Mouse (Mus musculus) heart, embryonic 13.5 days (tissue): ENCODE data around the gene Irf2. TPM values are rescaled to one million over a fixed set of nuclear protein-coding genes. Genes with fewer than 3 reads are reported as not detected.
A peak's percentile ranks its signal among the peaks of the same experiment; 100 is the strongest.

Experiments
- ATAC-seq: fragments of 200-750 bp; cut with Nextera tagmentation; 2 replicates; pipeline ENCODE4 v1.8.0; 2017; ENCODE audit warnings: moderate TSS enrichment; ENCODE audit not compliant: insufficient number of reproducible peaks, low FRiP score, low TSS enrichment; ENCODE audit errors: extremely low read depth
- H3K27ac ChIP-seq: fragments of 300-500 bp; sonication (generic); replicated peaks from 2 replicates; pipeline ENCODE4 v1.5.1; 2015; ENCODE audit warnings: moderate library complexity, mild to moderate bottlenecking, inconsistent platforms
- H3K27me3 ChIP-seq: fragments of 300-500 bp; sonication (generic); replicated peaks from 2 replicates; pipeline ENCODE4 v1.6.1; 2015; ENCODE audit warnings: mild to moderate bottlenecking, inconsistent platforms
- H3K36me3 ChIP-seq: fragments of 300-500 bp; sonication (generic); 2 replicates; pipeline ENCODE4 v1.6.1; 2015; ENCODE audit warnings: mild to moderate bottlenecking, inconsistent platforms
- H3K4me1 ChIP-seq: fragments of 300-500 bp; sonication (generic); 2 replicates; pipeline ENCODE4 v1.6.1; 2015; ENCODE audit warnings: inconsistent platforms
- H3K4me2 ChIP-seq: fragments of 300-500 bp; sonication (generic); 2 replicates; pipeline ENCODE4 v1.6.1; 2015; ENCODE audit warnings: inconsistent platforms, mild to moderate bottlenecking, moderate library complexity
- H3K4me3 ChIP-seq: fragments of 300-500 bp; sonication (generic); 2 replicates; pipeline ENCODE4 v1.5.1; 2015; ENCODE audit warnings: moderate library complexity, mild to moderate bottlenecking, inconsistent platforms
- H3K9ac ChIP-seq: fragments of 300-500 bp; sonication (generic); 2 replicates; pipeline ENCODE4 v1.6.1; 2015; ENCODE audit warnings: inconsistent platforms, mild to moderate bottlenecking, moderate library complexity
- H3K9me3 ChIP-seq: fragments of 300-500 bp; sonication (generic); 2 replicates; pipeline ENCODE4 v1.6.1; 2016; ENCODE audit warnings: inconsistent platforms
- WGBS: fragments of 180-500 bp; shearing (Covaris S2); methylation state at CpG from one replicate; pipeline ENCODE4 v1.1.7; 2015; ENCODE audit warnings: mixed read lengths; 5-methylcytosine and 5-hydroxymethylcytosine counted together
- polyA plus RNA-seq: library from polyadenylated mRNA; unstranded; fragments of >200 nt; fragmentation: Nextera tagmentation; extraction: Ambion mirVana; gene quantifications from 2 replicates; pipeline ENCODE4 v1.2.1, GENCODE M21; 2015

Irf2 gene
- 10.8 and 14.0 TPM in 2 replicates for polyA plus RNA-seq

GRCm38 (mm10) chr8:46739003-46739949, at the start of gene Irf2:
Gene Irf2 (plus strand): TSS chr8:46739732.
- Histone ChIP-seq H3K4me2 (peak within 1 kb of the TSS; percentile 85), H3K9me3 (0 out of 2 replicates have a peak, but pooled peaks cover 8% of the 10 kb centered on the region), H3K4me3 (peak within 1 kb of the TSS; percentile 96), H3K27me3 (no peaks in the 10 kb centered on the region), H3K9ac (peak within 1 kb of the TSS; percentile 99), H3K27ac (peak within 1 kb of the TSS; percentile 96), H3K36me3 (0 out of 2 replicates have a peak, but pooled peaks cover 6% of the 10 kb centered on the region), H3K4me1 (peaks cover 35% of the 10 kb centered on the region)
- peak; percentile 69 for ATAC-seq
- under 1% methylated on average over 50 of the region's 51 CpGs for WGBS

- H3K9me3 ChIP-seq: no peaks in the 10 kb centered on the region
- no peaks in the 10 kb centered on the region for H3K27me3 ChIP-seq
- no peak for ATAC-seq
- no peak overlapping the region for H3K4me2 ChIP-seq
- H3K9ac ChIP-seq: no peak overlapping the region
- H3K4me1 ChIP-seq: no peaks in the 10 kb centered on the region
- no peak overlapping the region for H3K4me3 ChIP-seq
- no peak overlapping the region for H3K27ac ChIP-seq
- H3K36me3 ChIP-seq: no peaks in the 10 kb centered on the region
- 71% methylated on average over 5 of the region's 5 CpGs for WGBS
These were observed 49.4 kb upstream of the Irf2 start for GRCm38 (mm10) chr8:46690111-46690510.

- Histone ChIP-seq H3K4me2 (no peak overlapping the region), H3K9ac (no peak overlapping the region), H3K27me3 (no peaks in the 10 kb centered on the region), H3K4me1 (no peaks in the 10 kb centered on the region), H3K36me3 (no peaks in the 10 kb centered on the region), H3K9me3 (no peaks in the 10 kb centered on the region), H3K27ac (no peak overlapping the region), H3K4me3 (no peak overlapping the region)
- 76% methylated on average over 5 of the region's 5 CpGs for WGBS
- ATAC-seq: no peak
These were observed 49.0 kb upstream of the Irf2 start for GRCm38 (mm10) chr8:46690581-46690980.

GRCm38 (mm10) chr8:46691360-46691759, 48.2 kb upstream of the Irf2 start:
- 82% methylated on average over 7 of the region's 7 CpGs for WGBS
- no peaks in the 10 kb centered on the region for H3K9me3 ChIP-seq

DNA sequence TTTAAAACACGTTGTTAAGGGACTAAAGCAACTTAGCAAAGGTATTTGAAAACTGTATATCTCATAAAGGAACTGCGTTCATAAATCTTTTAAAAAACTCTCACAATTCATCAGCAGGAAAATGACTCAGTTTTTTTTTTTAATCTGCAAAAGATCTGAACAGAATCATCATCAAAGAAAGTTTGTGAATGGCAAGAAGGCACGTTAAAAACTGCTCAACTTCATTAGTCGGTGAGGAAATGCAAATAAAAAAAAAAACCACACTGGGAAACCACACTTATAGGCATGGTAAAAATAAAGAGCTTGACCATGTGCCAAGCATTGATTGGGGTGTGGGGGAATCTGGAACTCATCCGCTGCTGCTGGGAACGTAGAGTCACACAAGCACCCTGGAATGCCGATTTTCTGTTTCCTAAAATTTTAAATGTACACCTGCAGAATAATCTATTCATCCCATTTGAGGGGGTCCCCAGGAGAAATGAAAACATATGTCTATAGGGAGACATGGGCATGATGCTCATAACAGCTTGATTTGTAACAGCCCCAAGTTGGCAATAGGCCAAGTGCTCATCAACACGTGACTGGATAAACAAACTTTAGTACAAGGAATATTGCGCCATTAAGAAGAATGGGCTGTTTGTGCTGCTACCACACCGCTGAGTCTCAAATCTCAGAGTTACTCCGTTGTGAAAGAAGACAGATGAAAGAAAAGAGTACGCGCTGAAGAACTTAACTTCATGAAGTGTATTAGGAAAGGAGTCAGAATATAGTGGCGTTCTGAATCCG, 43.1 kb upstream of the Irf2 start:
- Histone ChIP-seq H3K36me3 (no peaks in the 10 kb centered on the region), H3K9me3 (no peaks in the 10 kb centered on the region; the same call in 1 of the 2 replicates), H3K27me3 (no peaks in the 10 kb centered on the region), H3K27ac (no peak overlapping the region), H3K4me2 (no peak overlapping the region), H3K9ac (no peak overlapping the region), H3K4me1 (no peaks in the 10 kb centered on the region), H3K4me3 (no peak overlapping the region)
- no peak for ATAC-seq
- WGBS: 71% methylated on average over 15 of the region's 15 CpGs

More at GRCm38 (mm10) chr8:46691360-46691759, 48.2 kb upstream of the Irf2 start:
- Histone ChIP-seq H3K36me3 (no peaks in the 10 kb centered on the region), H3K4me1 (no peaks in the 10 kb centered on the region), H3K9ac (no peak overlapping the region), H3K27ac (no peak overlapping the region), H3K4me2 (no peak overlapping the region), H3K4me3 (no peak overlapping the region), H3K27me3 (no peaks in the 10 kb centered on the region)
- no peak for ATAC-seq

DNA sequence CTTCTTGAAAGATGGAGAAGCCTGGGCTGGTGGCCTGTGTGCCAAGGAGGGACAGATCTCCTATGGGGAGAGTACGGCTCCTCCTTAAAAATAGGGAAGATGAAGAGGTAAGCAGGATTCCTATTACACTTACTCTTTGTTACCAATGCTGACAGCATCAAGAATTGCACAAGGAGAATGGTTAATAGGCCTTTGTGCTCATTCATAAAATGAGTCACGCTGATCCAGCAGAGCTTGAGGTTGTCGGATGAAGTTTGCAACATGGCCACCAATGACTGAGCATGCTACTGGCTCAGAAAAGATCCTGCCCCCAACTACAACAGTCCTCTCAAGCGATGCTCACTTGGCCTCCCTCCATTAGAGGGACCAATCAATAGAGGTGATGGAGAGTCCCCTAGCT, 42.0 kb upstream of the Irf2 start:
- H3K4me2 ChIP-seq: no peak overlapping the region
- no peaks in the 10 kb centered on the region; the same call in 1 of the 2 replicates for H3K9me3 ChIP-seq
- H3K27ac ChIP-seq: no peak overlapping the region
- ATAC-seq: no peak
- no peaks in the 10 kb centered on the region for H3K27me3 ChIP-seq
- H3K4me3 ChIP-seq: no peak overlapping the region
- no peaks in the 10 kb centered on the region for H3K4me1 ChIP-seq
- WGBS: 77% methylated on average over 4 of the region's 4 CpGs
- no peaks in the 10 kb centered on the region for H3K36me3 ChIP-seq
- H3K9ac ChIP-seq: no peak overlapping the region

DNA sequence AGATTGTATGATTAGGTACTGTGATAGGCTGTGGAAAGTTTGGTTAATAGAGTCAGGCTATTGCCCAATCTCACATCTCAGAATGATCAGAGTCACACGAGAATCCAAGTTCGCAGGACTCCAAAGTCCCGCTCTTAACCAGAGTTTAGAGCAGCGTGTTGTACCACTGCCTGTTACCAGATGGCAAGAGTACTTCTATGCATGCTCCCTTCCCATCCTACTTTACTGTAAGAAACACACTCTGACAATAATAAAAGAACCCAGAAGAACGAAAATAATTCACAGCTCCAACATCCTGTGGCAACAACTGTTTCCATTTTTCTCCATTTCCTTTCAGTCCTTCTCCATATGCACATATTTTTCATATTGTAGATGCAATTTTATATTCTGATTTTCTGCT, 41.4 kb upstream of the Irf2 start:
- no peaks in the 10 kb centered on the region for H3K36me3 ChIP-seq
- no peaks in the 10 kb centered on the region; the same call in 1 of the 2 replicates for H3K9me3 ChIP-seq
- H3K4me1 ChIP-seq: no peaks in the 10 kb centered on the region
- H3K27me3 ChIP-seq: no peaks in the 10 kb centered on the region
- no peak overlapping the region for H3K4me3 ChIP-seq
- ATAC-seq: no peak
- H3K27ac ChIP-seq: no peak overlapping the region
- 85% methylated on average over 5 of the region's 5 CpGs for WGBS
- H3K9ac ChIP-seq: no peak overlapping the region
- no peak overlapping the region for H3K4me2 ChIP-seq

DNA sequence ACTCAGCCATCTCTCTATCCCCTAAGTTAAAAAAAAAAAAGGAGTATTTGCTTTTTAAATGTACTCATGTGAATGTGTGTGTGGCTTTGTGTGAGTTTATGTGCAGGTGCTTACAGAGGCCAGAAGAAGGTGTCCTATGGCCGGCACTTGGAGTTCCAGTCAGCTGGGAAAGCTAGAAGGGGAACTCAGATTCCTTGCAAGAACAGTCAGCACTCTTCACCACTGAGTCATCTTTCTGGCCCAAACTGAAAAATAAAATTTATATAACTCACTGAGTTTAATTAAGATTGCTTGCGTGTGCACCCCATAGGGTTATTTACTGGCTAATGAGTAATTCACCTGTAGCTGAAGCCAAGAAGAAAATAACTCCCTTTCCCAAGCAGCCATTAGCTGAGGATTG, 34.4 kb upstream of the Irf2 start:
- Histone ChIP-seq H3K27me3 (no peaks in the 10 kb centered on the region), H3K36me3 (no peaks in the 10 kb centered on the region), H3K27ac (no peak overlapping the region), H3K4me2 (no peak overlapping the region), H3K9me3 (no peaks in the 10 kb centered on the region), H3K4me1 (no peaks in the 10 kb centered on the region), H3K9ac (no peak overlapping the region), H3K4me3 (no peak overlapping the region)
- 90% methylated on average over 2 of the region's 2 CpGs for WGBS
- no peak for ATAC-seq

DNA sequence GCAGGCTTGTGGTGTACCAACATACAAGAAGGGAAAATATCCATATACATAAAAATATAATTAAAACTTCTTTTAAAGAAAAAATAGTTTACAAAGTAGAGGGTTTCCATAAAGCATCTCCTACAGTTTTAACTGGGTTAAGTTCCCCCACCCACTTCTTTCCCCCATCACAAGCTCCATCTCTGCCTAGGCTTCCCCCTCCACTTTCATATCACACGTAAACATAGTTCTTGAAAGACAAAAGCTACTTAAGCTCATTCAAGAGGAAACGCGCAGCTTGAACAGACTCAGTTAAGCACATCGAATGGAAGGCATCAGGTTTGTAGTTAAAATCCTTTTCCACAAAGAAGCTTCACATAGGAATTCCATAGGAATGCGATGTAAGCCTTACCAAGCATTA, 32.8 kb upstream of the Irf2 start:
- no peak overlapping the region for H3K27ac ChIP-seq
- no peak overlapping the region for H3K4me3 ChIP-seq
- H3K9me3 ChIP-seq: no peaks in the 10 kb centered on the region
- no peak overlapping the region for H3K9ac ChIP-seq
- 66% methylated on average over 5 of the region's 5 CpGs for WGBS
- ATAC-seq: no peak
- H3K27me3 ChIP-seq: no peaks in the 10 kb centered on the region
- no peak overlapping the region for H3K4me2 ChIP-seq
- H3K36me3 ChIP-seq: no peaks in the 10 kb centered on the region
- no peaks in the 10 kb centered on the region for H3K4me1 ChIP-seq

DNA sequence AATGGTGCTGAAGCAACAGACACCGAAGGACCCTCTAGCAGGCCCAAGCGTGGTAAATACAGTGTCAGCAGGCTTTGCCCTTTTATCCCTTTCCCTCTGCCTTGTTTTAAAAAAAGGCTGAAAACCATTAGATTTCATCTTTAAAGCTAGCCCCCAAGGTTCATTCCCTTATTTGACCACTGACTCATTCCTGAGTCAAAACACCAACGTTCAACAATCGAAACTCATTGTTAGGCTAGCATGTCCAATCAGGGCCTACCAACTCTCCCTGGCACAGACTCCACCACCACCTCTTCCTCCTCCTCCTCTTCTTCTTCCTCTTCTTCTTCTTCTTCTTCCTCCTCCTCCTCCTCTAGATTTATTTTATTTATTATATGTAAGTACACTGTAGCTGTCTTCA, 30.2 kb upstream of the Irf2 start:
- H3K9ac ChIP-seq: no peak overlapping the region
- no peaks in the 10 kb centered on the region for H3K27me3 ChIP-seq
- H3K36me3 ChIP-seq: no peaks in the 10 kb centered on the region
- H3K4me3 ChIP-seq: no peak overlapping the region
- H3K9me3 ChIP-seq: no peaks in the 10 kb centered on the region
- no peak overlapping the region for H3K27ac ChIP-seq
- H3K4me2 ChIP-seq: no peak overlapping the region
- H3K4me1 ChIP-seq: peaks cover 21% of the 10 kb centered on the region
- WGBS: 72% methylated on average over 4 of the region's 4 CpGs
- no peak for ATAC-seq

DNA sequence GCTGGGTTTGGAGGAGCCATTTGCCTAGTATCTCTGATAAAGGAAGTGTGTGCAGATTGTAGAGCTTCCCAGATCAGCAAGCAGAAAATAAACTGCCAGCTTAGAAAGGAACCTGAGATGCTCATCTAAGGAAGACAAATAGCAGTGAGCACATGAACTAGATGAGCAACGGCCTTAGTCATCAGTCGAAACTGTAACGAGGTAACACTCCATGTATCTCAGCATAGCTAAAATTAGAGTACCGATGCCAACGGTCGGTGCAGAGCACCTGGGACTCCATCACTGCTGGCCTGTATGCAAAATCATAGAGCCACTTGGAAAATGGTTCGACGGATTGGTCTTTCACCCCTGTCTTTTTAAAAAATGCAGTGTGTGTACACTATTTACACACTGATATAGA, 29.2 kb upstream of the Irf2 start:
- no peak overlapping the region for H3K9ac ChIP-seq

More for the DNA sequence above, 29.2 kb upstream of the Irf2 start:
- H3K4me2 ChIP-seq: no peak overlapping the region
- H3K4me3 ChIP-seq: no peak overlapping the region
- no peaks in the 10 kb centered on the region for H3K9me3 ChIP-seq
- H3K4me1 ChIP-seq: peaks cover 21% of the 10 kb centered on the region
- no peaks in the 10 kb centered on the region for H3K36me3 ChIP-seq
- no peak for ATAC-seq
- 66% methylated on average over 8 of the region's 8 CpGs for WGBS
- H3K27me3 ChIP-seq: 0 out of 2 replicates have a peak, but pooled peaks cover 3% of the 10 kb centered on the region
- H3K27ac ChIP-seq: no peak overlapping the region
